Mouse (Mus musculus) hindbrain, embryonic 16.5 days (tissue): ENCODE measurements around the gene Pofut1. TPM values are rescaled to one million over a fixed set of nuclear protein-coding genes. Genes with fewer than 3 reads are reported as not detected.
"Not testable (repeated sequence)": the region's sequence is repeated elsewhere in the genome, so short reads cannot be mapped to it uniquely, and the experiment has no call there.

ENCODE experiments used
- ATAC-seq: fragments of 200-750 bp; cut with Nextera tagmentation; 2 replicates; pipeline ENCODE4 v1.8.0; 2017; ENCODE audit warnings: moderate TSS enrichment, moderate library complexity
- H3K27ac ChIP-seq: fragments of 300-500 bp; sonication (generic); 2 replicates; pipeline ENCODE4 v1.5.1; 2014; ENCODE audit warnings: low read depth, mild to moderate bottlenecking, control low read depth, low read length, moderate library complexity
- H3K27me3 ChIP-seq: fragments of 300-500 bp; sonication (generic); replicated peaks from 2 replicates; pipeline ENCODE4 v1.6.1; 2014; ENCODE audit warnings: low read length; ENCODE audit not compliant: control insufficient read depth, insufficient read depth
- H3K36me3 ChIP-seq: fragments of 300-500 bp; sonication (generic); 2 replicates; pipeline ENCODE4 v1.6.1; 2014; ENCODE audit warnings: mild to moderate bottlenecking, low read length, moderate library complexity, mixed read lengths; ENCODE audit not compliant: control insufficient read depth, insufficient read depth
- H3K4me1 ChIP-seq: fragments of 300-500 bp; sonication (generic); 2 replicates; pipeline ENCODE4 v1.6.1; 2014; ENCODE audit warnings: low read depth, low read length; ENCODE audit not compliant: control insufficient read depth, insufficient read depth
- H3K4me2 ChIP-seq: fragments of 300-500 bp; sonication (generic); 2 replicates; pipeline ENCODE4 v1.6.1; 2014; ENCODE audit warnings: mild to moderate bottlenecking, low read length, control low read depth, moderate library complexity
- H3K4me3 ChIP-seq: fragments of 300-500 bp; sonication (generic); 2 replicates; pipeline ENCODE4 v1.5.1; 2014; ENCODE audit warnings: mild to moderate bottlenecking, low read length, control low read depth, moderate library complexity
- H3K9ac ChIP-seq: fragments of 300-500 bp; sonication (generic); 2 replicates; pipeline ENCODE4 v1.6.1; 2014; ENCODE audit warnings: low read depth, mild to moderate bottlenecking, control low read depth, low read length, moderate library complexity
- H3K9me3 ChIP-seq: fragments of 300-500 bp; sonication (generic); 2 replicates; pipeline ENCODE4 v1.6.1; 2014; ENCODE audit warnings: mild to moderate bottlenecking, low read length, moderate library complexity; ENCODE audit not compliant: control insufficient read depth
- WGBS: fragments of 180-500 bp; shearing (Covaris S2); extraction: QIAGEN DNeasy Blood & Tissue Kit; methylation state at CpG from one replicate; pipeline ENCODE4 v1.1.7; 2014; 5-methylcytosine and 5-hydroxymethylcytosine counted together
- polyA plus RNA-seq: library from polyadenylated mRNA; unstranded; fragments of >200 nt; fragmentation: Nextera tagmentation; extraction: Ambion mirVana; gene quantifications from 2 replicates; pipeline ENCODE4 v1.2.1, GENCODE M21; 2015

The Pofut1 gene
- polyA plus RNA-seq, 1 experiment from 2014 or later = 4.4 TPM

- 95% methylated on average over 5 of the region's 5 CpGs for WGBS
- Histone ChIP-seq H3K4me1 (no peaks in the 10 kb centered on the region), H3K27me3 (no peaks in the 10 kb centered on the region), H3K4me3 (no peak overlapping the region), H3K36me3 (peaks cover 6% of the 10 kb centered on the region; the same call in 1 of the 2 replicates), H3K27ac (no peak overlapping the region), H3K4me2 (no peak overlapping the region), H3K9ac (no peak overlapping the region), H3K9me3 (no peaks in the 10 kb centered on the region)
- no peak for ATAC-seq
Observed at GRCm38 (mm10) chr2:153249751-153250150, 8.4 kb downstream of the Pofut1 start.

GRCm38 (mm10) chr2:153256604-153257003 is 15.3 kb downstream of the Pofut1 start:
- H3K4me1 ChIP-seq = no peaks in the 10 kb centered on the region
- 98% methylated on average over 2 of the region's 2 CpGs for WGBS
- H3K4me2 ChIP-seq = no peak overlapping the region
- no peak overlapping the region for H3K4me3 ChIP-seq
- ATAC-seq = no peak
- H3K9ac ChIP-seq = no peak overlapping the region
- no peaks in the 10 kb centered on the region for H3K9me3 ChIP-seq
- no peak overlapping the region for H3K27ac ChIP-seq
- H3K36me3 ChIP-seq = peaks cover 7% of the 10 kb centered on the region
- H3K27me3 ChIP-seq = no peaks in the 10 kb centered on the region

- Histone ChIP-seq H3K36me3 (peaks cover 10% of the 10 kb centered on the region), H3K4me3 (no peak overlapping the region), H3K27me3 (no peaks in the 10 kb centered on the region), H3K9me3 (no peaks in the 10 kb centered on the region), H3K9ac (no peak overlapping the region), H3K4me1 (no peaks in the 10 kb centered on the region), H3K27ac (no peak overlapping the region), H3K4me2 (no peak overlapping the region)
- WGBS = 88% methylated on average over 12 of the region's 12 CpGs
- no peak for ATAC-seq
Observed at GRCm38 (mm10) chr2:153259030-153259863, 17.9 kb downstream of the Pofut1 start.

GRCm38 (mm10) chr2:153259864-153260674 is 18.7 kb downstream of the Pofut1 start:
- Histone ChIP-seq H3K9ac (no peak overlapping the region), H3K9me3 (no peaks in the 10 kb centered on the region), H3K4me3 (no peak overlapping the region), H3K36me3 (peaks cover 16% of the 10 kb centered on the region), H3K4me1 (no peaks in the 10 kb centered on the region), H3K27me3 (no peaks in the 10 kb centered on the region), H3K27ac (no peak overlapping the region), H3K4me2 (no peak overlapping the region)
- no peak for ATAC-seq
- WGBS = 82% methylated on average over 3 of the region's 3 CpGs

GRCm38 (mm10) chr2:153263053-153263452 is 21.7 kb downstream of the Pofut1 start:
- ATAC-seq = no peak
- 95% methylated on average over 7 of the region's 7 CpGs for WGBS

GRCm38 (mm10) chr2:153267331-153267730 is 26.0 kb downstream of the Pofut1 start:
- H3K9me3 ChIP-seq = no peaks in the 10 kb centered on the region
- no peak overlapping the region for H3K27ac ChIP-seq
- ATAC-seq = no peak
- no peaks in the 10 kb centered on the region for H3K4me1 ChIP-seq
- H3K36me3 ChIP-seq = peaks cover 25% of the 10 kb centered on the region
- H3K27me3 ChIP-seq = no peaks in the 10 kb centered on the region
- H3K4me2 ChIP-seq = no peak overlapping the region
- WGBS = 73% methylated on average over 2 of the region's 2 CpGs
- H3K4me3 ChIP-seq = no peak overlapping the region
- no peak overlapping the region for H3K9ac ChIP-seq

More at GRCm38 (mm10) chr2:153263053-153263452, 21.7 kb downstream of the Pofut1 start:
- no peaks in the 10 kb centered on the region for H3K27me3 ChIP-seq
- peaks cover 29% of the 10 kb centered on the region for H3K36me3 ChIP-seq
- no peak overlapping the region for H3K27ac ChIP-seq
- no peaks in the 10 kb centered on the region for H3K4me1 ChIP-seq
- H3K9ac ChIP-seq = no peak overlapping the region
- no peak overlapping the region for H3K4me2 ChIP-seq
- H3K9me3 ChIP-seq = no peaks in the 10 kb centered on the region
- no peak overlapping the region for H3K4me3 ChIP-seq

GRCm38 (mm10) chr2:153270231-153270915 is 29.0 kb downstream of the Pofut1 start:
- H3K36me3 ChIP-seq = peaks cover 11% of the 10 kb centered on the region
- H3K27ac ChIP-seq, H3K9ac ChIP-seq, H3K4me1 ChIP-seq, ATAC-seq, H3K4me2 ChIP-seq, H3K4me3 ChIP-seq, H3K9me3 ChIP-seq, H3K27me3 ChIP-seq: not testable (repeated sequence)
- 80% methylated on average over 8 of the region's 8 CpGs for WGBS

GRCm38 (mm10) chr2:153274200-153274918 is 33.0 kb downstream of the Pofut1 start:
- not testable (repeated sequence) for H3K36me3 ChIP-seq, H3K27ac ChIP-seq, H3K4me3 ChIP-seq, H3K9me3 ChIP-seq, H3K9ac ChIP-seq, H3K4me2 ChIP-seq, H3K27me3 ChIP-seq, H3K4me1 ChIP-seq, ATAC-seq
- WGBS = 83% methylated on average over 6 of the region's 6 CpGs
